In genomic region chr11:96028130-96028529, GRCm38 (mm10) we compare ENCODE assay signal across 44 mouse cellular contexts. TPM values are rescaled to one million over a fixed set of nuclear protein-coding genes. Genes with fewer than 3 reads are reported as not detected.
"Had no signal": no experiment of that assay in that cellular context is flagged by ENCODE, and none has a peak within 500 bp of the region (broad histone marks: within the 10 kb centered on the region; RNA-seq: fewer than 3 reads in every experiment).

No protein-coding gene starts in this region.

- H3K4me3 ChIP-seq: left cerebral cortex, adult 2 months; limb, embryonic 10.5 days; limb, embryonic 12.5 days; limb, embryonic 13.5 days; limb, embryonic 15.5 days; liver, embryonic 12.5 days; liver, embryonic 13.5 days; liver, embryonic 15.5 days; lung, embryonic 15.5 days; megakaryocyte, embryonic 14.5 days; midbrain, embryonic 12.5 days; midbrain, embryonic 13.5 days; midbrain, embryonic 15.5 days; myocyte had no signal

- ATAC-seq: liver, embryonic 12.5 days; liver, postnatal 0 days; lung, postnatal 0 days; midbrain, embryonic 13.5 days; midbrain, embryonic 15.5 days; midbrain, embryonic 16.5 days had no signal

- H3K9me3 ChIP-seq: limb, embryonic 10.5 days; limb, embryonic 12.5 days; limb, embryonic 13.5 days; limb, embryonic 15.5 days; liver, embryonic 12.5 days; liver, embryonic 13.5 days; liver, embryonic 15.5 days; lung, embryonic 15.5 days; megakaryocyte, embryonic 14.5 days; midbrain, embryonic 12.5 days; midbrain, embryonic 13.5 days; midbrain, embryonic 15.5 days had no signal

- H3K36me3 ChIP-seq: limb, embryonic 10.5 days; limb, embryonic 12.5 days; limb, embryonic 13.5 days; limb, embryonic 15.5 days; liver, embryonic 12.5 days; liver, embryonic 13.5 days; liver, embryonic 15.5 days; lung, embryonic 15.5 days; midbrain, embryonic 12.5 days; midbrain, embryonic 13.5 days; midbrain, embryonic 15.5 days had no signal

- DNase-seq: left cerebral cortex, postnatal 4 days; liver; liver, embryonic 13.5 days; liver, postnatal 0 days; lung, adult 18-20 months; lung, adult 2 months; lung, embryonic 14.5 days; lung, postnatal 10 days; lung, postnatal 14 days; lung, postnatal 36 days; midbrain, embryonic 14.5 days had no signal

- H3K9ac ChIP-seq: limb, embryonic 12.5 days; limb, embryonic 13.5 days; limb, embryonic 15.5 days; liver, embryonic 12.5 days; liver, embryonic 13.5 days; liver, embryonic 14.5 days; liver, embryonic 15.5 days; liver, postnatal 0 days; lung, embryonic 14.5 days; lung, embryonic 15.5 days; midbrain, embryonic 12.5 days; midbrain, embryonic 13.5 days; midbrain, embryonic 15.5 days had no signal

- H3K4me2 ChIP-seq: limb, embryonic 12.5 days; limb, embryonic 13.5 days; limb, embryonic 15.5 days; liver, embryonic 11.5 days; liver, embryonic 12.5 days; liver, embryonic 13.5 days; liver, embryonic 15.5 days; lung, embryonic 14.5 days; lung, embryonic 15.5 days; midbrain, embryonic 12.5 days; midbrain, embryonic 13.5 days; midbrain, embryonic 15.5 days had no signal

- H3K27ac ChIP-seq: left cerebral cortex, adult 2 months; limb, embryonic 10.5 days; limb, embryonic 12.5 days; limb, embryonic 13.5 days; limb, embryonic 15.5 days; liver, embryonic 12.5 days; liver, embryonic 13.5 days; liver, embryonic 14.5 days; liver, embryonic 15.5 days; lung, embryonic 15.5 days; macrophage; midbrain, embryonic 12.5 days; midbrain, embryonic 13.5 days; midbrain, embryonic 15.5 days had no signal

- H3K4me1 ChIP-seq: limb, embryonic 10.5 days; limb, embryonic 12.5 days; limb, embryonic 13.5 days; limb, embryonic 15.5 days; lung, embryonic 15.5 days; midbrain, embryonic 12.5 days; midbrain, embryonic 13.5 days; midbrain, embryonic 15.5 days had no signal

- H3K27me3 ChIP-seq: limb, embryonic 12.5 days; liver, embryonic 13.5 days had no signal

RNA-seq across cellular contexts. Expression of gene Gip, which starts 3.8 kb away (rescaled TPM):
- total RNA-seq: left cerebral cortex, adult 18-20 months; left cerebral cortex, adult 2 months; left cerebral cortex, adult 8-10 months; left cerebral cortex, postnatal 10 days; left cerebral cortex, postnatal 14 days; left cerebral cortex, postnatal 25 days; left cerebral cortex, postnatal 36 days; left cerebral cortex, postnatal 4 days; liver, adult 2 months; megakaryocyte progenitor cell, adult 5-6 weeks; megakaryocyte, adult 5-6 weeks; megakaryocyte-erythroid progenitor cell, adult 5-6 weeks; midbrain, postnatal 0 days; monocyte, adult 5-6 weeks had no signal
- polyA plus RNA-seq: limb, embryonic 10.5 days; limb, embryonic 11.5 days; limb, embryonic 12.5 days; limb, embryonic 13.5 days; limb, embryonic 14.5 days; limb, embryonic 15.5 days; liver, adult 2 months; liver, embryonic 11.5 days; liver, embryonic 12.5 days; liver, embryonic 13.5 days; liver, embryonic 14.5 days; liver, embryonic 15.5 days; liver, postnatal 0 days; lung, adult 2 months; lung, embryonic 14.5 days; lung, embryonic 15.5 days; lung, embryonic 16.5 days; lung, postnatal 0 days; macrophage; midbrain, embryonic 12.5 days; midbrain, embryonic 13.5 days; midbrain, embryonic 14.5 days; midbrain, embryonic 15.5 days; midbrain, embryonic 16.5 days; midbrain, postnatal 0 days; myocyte had no signal

RNA-seq across cellular contexts. Expression of gene Igf2bp1, which starts 22.4 kb away (rescaled TPM):
- total RNA-seq: liver, adult 2 months; megakaryocyte progenitor cell, adult 5-6 weeks; megakaryocyte, adult 5-6 weeks; monocyte, adult 5-6 weeks had no signal
- polyA plus RNA-seq: liver, adult 2 months; macrophage had no signal
